Mouse (Mus musculus): Measurements from ENCODE around the gene Cryab.

DNA sequence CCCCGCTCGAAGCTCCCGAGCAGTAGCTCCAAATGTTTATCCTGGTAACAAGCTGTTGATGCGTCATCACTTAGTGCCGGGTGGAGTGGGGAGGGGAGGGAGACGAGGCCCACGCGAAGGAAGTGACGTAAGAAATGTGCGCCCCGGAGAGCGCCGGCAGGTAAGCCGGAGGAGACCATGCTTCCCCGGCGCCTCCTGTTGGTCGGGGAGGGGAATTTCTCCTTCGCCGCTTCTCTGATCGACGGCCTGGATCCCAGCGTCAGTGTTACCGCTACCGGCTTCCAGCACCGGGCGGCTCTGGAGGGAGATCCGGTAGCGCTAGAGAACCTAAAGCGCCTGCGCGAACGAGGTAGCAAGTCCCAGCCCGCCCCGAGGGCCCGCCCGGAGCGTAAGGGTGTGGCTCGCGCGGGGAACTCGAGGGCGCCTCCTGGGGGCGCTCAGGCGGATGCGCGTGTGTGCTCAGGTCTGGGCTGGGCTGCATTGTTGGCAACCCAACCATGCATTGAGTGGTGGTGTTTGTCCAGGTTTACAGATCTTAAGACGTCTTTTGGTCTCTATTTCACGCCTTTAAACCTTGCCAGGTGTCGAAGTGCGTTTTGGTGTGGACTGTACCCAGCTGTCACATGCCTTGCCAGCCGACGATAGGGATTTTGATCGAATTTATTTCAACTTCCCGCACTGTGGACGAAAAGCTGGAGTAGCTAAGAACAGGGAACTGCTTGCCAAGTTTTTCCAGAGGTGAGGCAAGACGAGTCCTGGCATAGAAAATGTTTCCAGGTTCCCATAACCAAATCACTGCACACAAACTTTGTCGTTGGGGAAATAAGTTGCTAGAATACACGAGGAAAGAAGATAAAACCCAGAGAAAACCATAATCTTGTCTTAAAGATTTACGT is 17.2 kb downstream of the Cryab start, which contains the start of gene Fdxacb1:
- peak; percentile 60 for TF ChIP-seq CTCF (IDR thresholded peaks at IDR 0.05; ENCODE audit: insufficient read depth, low read length)
- TF ChIP-seq POLR2A (IDR thresholded peaks at IDR 0.05; ENCODE audit: borderline replicate concordance, extremely low read depth, low read depth, low read length) = no peak; the same call in 1 of the 2 replicates
